Mouse (Mus musculus): ENCODE data around the gene Tjp2.

- no peak for TF ChIP-seq CTCF (IDR thresholded peaks at IDR 0.05; ENCODE audit: low read depth, low read length)
- TF ChIP-seq TAL1 (conservative IDR thresholded peaks at IDR 0.05; ENCODE audit: low read depth, low read length): no peak
- no peak for TF ChIP-seq GATA1 (IDR thresholded peaks at IDR 0.05; ENCODE audit: borderline replicate concordance, low read length)
Observed at GRCm38 (mm10) chr19:24238011-24238410, 13.2 kb upstream of the Tjp2 start.

Data from G1E (cell line).